Mouse (Mus musculus) kidney, postnatal 25 days (tissue): ENCODE measurements at regions not wholly inside any gene's neighbourhood (a gene's known extent, or its start where the extent isn't known, plus 50 kb on each side); places are given as distances from the start of the nearest gene placed in this dataset.

ENCODE experiments used
- DNase-seq, 2 experiments: peaks; one replicate each; pipeline ENCODE4 v3.0.0; 2021; ENCODE audit warnings: mixed read lengths in 2 of 2

DNA sequence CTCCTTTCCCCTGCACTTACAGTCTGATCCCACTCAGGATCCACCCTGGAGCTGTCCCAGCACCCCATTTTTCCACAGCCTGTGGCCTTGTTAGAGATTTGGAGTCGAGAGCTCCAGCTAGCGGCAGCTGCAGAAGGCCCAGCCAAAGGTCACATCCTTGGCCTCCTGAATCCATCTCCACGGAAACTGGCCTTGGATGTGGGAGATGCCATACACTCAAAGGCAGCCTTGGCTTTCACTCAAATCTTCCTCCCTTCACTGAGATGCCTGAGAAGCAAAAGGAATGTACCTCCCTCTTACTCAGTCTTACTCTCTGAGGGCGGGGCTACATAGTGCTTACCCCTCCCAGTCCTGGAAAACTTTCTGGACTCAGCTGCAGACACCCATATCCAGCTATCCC lies 56.2 kb upstream of the Ky start:
- DNase-seq = no peak

GRCm38 (mm10) chr9:102446066-102446465 lies 59.5 kb upstream of the Ky start:
- no peak for DNase-seq

DNA sequence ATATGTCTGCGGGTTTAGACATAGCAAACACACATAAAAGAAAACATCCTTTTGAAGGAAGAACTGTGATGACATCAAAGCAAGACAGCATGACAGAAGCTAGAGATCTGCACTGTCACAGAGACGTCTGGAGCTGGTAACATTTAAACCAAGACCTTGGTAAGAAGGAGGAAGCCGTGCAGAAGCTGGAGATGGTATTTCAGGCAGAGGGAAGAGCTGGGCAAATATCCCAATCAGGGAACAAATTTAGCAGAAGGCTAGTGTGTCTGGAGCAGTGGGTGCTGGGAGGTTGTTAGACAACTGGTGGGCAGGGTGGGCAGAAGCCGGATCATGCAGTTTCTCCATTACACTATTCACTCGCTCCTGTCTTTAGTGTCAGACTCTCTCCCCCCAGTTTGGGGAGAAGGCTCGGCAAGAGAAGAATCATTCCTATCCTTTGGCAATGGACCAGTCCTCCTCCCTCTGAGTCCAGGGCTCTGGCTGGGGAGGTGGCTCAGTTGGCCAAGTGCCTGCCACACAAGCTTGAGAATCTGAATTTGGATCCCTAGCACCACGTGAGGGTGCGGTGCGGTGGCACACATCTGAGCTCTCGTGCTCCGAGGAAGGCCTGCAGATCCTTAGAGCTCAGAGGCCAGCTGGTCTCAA lies 63.2 kb upstream of the Ky start:
- DNase-seq = no peak

GRCm38 (mm10) chr9:102437641-102438040 lies 67.9 kb upstream of the Ky start:
- DNase-seq = no peak

- peak in 1 of 2 experiments; percentile 41 for DNase-seq
These were observed 69.2 kb upstream of the Ky start for GRCm38 (mm10) chr9:102436378-102436777.

GRCm38 (mm10) chr9:102428031-102428430 lies 73.5 kb upstream of the Ephb1 start:
- DNase-seq = no peak

DNA sequence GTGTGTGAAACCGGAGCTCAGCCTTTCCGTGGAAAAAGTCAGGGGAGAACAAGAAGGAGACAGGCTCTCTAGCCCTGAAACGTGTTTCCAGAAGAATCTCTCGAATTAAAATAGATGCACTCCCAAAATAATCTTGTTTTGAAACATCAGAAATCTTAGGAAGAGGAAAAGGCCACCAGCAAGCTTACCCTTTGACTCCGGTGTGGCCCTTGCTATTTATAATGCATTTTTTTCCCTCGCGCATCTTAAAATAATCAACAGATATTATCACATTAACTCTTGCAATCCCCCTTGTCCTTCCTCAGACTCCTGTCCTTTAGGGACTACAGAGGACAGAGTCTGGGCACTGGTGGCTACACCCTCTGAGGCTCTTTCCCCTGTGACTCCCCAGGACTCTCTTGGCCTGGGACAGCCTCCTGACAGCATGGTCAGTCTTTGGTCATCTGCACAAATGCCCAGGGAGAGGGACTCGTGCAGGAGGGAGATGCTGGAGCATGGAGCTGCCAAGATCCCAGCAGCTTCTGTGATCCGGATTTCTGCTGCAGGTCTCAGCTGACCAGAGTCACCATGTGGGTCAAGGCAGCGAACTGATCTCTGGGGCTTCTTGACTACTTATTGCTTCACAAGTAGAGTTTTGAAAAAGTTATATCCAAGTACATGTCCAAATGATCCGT lies 70.3 kb upstream of the Ephb1 start:
- DNase-seq = no peak

DNA sequence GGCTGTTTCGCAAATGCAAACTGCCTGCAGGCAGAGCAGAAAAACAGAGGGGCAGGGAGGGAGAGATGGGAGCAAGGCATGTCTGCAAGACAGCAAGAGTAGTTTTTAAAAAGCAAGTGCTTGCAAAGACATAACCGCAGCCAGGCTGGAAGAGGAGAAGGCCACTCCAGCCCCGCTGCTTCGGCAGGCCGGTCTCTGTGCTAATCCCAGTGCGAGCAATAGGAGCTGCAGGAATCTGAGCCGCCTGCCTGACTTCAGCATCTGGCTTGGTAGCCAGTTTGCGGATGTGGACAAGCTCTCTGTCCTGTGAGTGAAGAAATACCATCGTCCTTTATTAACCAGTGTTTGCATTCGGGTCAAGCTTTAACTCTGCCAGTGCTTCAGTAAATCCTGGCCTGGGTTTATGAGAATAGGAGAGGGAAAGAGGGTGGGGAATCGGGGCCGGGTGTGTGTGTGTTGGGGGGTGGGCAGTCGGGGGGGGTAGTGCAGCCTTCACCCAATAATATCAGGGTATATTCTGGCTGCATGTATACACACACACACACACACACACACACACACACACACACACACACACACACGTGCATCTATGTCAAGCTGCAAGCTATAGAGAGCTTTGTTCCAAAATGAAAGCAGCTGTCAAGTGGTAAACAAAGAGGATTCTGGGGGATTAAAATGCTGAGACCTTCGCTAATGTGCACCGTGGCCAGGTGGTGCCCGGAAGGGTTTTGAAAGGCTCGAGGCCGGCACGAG lies 69.6 kb upstream of the Ephb1 start:
- DNase-seq = peak; percentile 11 to 36

DNA sequence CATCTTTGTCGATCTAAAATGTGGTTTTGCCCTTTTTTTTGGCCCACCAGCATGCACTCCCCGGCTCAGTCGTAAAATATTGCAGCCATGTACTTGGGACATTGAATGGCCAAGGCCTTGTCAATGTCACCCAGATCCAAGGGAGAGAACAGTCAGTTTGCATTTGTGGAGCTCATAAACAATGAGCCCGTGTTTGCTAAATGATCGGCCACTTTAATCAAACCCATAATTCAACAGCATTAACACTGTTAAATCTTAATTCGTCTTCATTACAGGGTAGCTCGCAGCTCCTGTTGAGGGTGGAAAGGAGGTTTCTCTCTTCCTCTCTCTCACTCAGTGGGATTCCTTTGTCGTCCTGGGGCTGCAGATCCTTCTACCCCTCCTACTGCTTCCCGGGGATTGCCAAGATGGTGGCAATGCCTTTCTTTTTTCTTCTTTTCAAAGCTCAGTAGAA lies 69.0 kb upstream of the Ephb1 start:
- DNase-seq = no peak

- DNase-seq = no peak
These were observed 67.3 kb upstream of the Ephb1 start for GRCm38 (mm10) chr9:102421826-102422225.

DNA sequence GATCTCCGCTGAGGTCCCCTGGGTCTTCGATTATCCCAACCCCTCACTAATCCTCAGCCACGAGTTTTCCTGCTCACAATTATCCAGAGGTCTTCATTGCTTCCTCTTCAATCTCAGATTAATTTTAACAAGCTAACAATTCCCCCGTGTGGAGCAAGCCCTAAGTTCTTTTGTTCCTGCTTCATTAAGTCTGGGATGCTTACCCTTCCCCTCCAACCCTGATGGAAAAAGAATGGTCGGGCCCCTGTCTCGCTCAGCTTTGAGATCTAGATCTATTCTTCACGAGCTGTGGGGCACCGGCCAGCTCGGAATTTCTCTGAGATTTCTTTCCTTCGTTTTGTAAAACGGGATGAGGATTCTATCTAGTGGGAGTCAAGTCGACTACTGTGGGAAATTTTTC lies 65.7 kb upstream of the Ephb1 start:
- no peak for DNase-seq

DNA sequence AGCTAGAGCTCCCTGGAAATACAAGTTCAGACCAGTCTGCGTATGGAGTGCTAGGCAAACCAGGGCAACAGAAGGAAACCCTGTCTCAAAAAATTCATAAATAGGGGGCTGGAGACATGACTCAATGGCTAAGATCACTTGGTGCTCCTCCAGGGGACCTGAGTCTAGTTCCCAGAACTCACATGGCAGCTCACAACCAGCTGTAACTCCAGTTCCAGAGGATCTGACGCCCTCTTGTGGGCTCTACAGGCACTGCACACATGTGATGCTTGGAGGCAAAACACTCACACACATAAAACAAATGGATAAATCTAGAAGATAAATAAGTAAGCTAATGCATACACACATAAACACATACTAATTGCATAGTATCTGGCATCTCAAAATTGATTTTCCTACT lies 59.1 kb upstream of the Ephb1 start:
- no peak for DNase-seq

GRCm38 (mm10) chr9:102410666-102411065 lies 56.2 kb upstream of the Ephb1 start:
- no peak for DNase-seq

DNA sequence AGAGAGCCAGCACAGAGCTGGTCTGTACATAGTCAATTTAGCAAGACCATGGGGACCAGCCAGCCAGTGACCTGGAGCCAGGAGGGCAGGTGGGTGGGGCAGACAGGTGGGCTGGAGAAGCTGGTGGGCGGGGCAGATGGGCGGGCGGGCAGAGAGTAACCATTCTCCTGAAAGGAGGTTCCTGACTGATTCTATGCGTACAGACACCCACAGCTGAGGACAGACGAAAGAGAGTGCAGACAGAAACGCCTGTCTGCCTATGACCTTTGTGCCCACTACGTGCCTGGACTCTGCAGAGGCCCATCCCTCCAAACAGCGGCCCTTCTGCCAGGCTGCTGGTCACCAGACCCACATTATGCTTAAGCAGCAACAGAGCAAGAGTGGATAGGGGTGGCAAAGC lies 51.5 kb upstream of the Ephb1 start:
- DNase-seq = peak; percentile 67 to 89
